Mouse (Mus musculus): ENCODE data around the gene Gabrq. TPM values are rescaled to one million over a fixed set of nuclear protein-coding genes. Genes with fewer than 3 reads are reported as not detected.

Gabrq gene
- 0.37 TPM in 2 replicates for polyA plus RNA-seq (2012; rRNA removed)

GRCm38 (mm10) chrX:72824776-72825588, at the start of gene Gabrq:
Gabrq (plus strand) TSS chrX:72825178.
- 38% methylated on average over 43 of the region's 43 CpGs for WGBS
- Histone ChIP-seq H3K4me1 (ENCODE audit: control insufficient read depth, insufficient read depth, low read length) (no peaks in the 10 kb centered on the region), H3K4me3 (replicated peaks; ENCODE audit: extremely low read depth, low read depth, low read length) (no peak within 1 kb of the TSS)
- peak; percentile 18 for DNase-seq
- no peak for TF ChIP-seq CTCF (IDR thresholded peaks at IDR 0.05; ENCODE audit: insufficient read depth, low read length)
- no peak for TF ChIP-seq POLR2A (IDR thresholded peaks at IDR 0.05; ENCODE audit: borderline replicate concordance, extremely low read depth, low read depth, low read length)

DNA sequence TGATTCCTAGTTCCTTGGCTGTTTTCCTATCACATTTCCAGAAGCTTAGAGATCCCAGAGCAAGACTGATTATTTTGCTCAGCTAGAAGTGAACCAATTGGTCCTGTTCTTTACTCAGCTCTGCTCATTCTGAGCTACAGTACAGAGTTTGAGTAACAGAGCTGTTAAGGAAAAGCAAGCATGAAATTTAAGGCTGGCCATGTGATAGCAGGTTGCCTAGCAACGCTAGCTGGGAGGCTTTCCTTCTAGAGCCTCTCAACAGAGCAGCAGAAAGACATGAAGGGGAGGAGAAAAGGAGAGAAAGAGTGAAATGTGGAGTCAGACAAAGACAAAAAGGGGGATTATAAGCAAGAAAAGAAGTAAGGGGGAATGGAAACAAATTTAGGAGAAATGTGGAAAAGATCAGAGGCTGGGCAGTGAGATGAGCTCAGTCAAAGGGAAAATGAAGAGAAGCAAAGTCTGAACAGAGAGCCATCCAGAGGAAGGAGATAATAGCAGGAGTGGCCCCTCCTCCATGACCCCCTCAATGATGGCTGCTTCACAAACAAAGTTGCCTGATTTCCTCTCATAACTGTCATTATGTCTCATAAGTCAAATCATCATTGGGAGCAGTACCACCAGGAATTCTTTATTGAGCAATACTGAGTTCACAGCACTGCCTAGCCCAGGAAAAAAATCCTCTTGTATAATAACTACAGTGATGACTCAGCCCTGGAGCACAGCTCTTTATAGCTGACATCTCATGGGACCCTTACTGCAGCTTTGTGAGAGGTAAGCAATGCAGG, 36.0 kb upstream of the Gabrq start:
- DNase-seq: no peak
- Histone ChIP-seq H3K4me1 (ENCODE audit: control insufficient read depth, insufficient read depth, low read length) (no peaks in the 10 kb centered on the region), H3K4me3 (replicated peaks; ENCODE audit: extremely low read depth, low read depth, low read length) (no peak overlapping the region)
- no peak for TF ChIP-seq CTCF (IDR thresholded peaks at IDR 0.05; ENCODE audit: insufficient read depth, low read length)
- no peak for TF ChIP-seq POLR2A (IDR thresholded peaks at IDR 0.05; ENCODE audit: borderline replicate concordance, extremely low read depth, low read depth, low read length)
- WGBS: 24% methylated on average over 1 of the region's 1 CpGs

DNA sequence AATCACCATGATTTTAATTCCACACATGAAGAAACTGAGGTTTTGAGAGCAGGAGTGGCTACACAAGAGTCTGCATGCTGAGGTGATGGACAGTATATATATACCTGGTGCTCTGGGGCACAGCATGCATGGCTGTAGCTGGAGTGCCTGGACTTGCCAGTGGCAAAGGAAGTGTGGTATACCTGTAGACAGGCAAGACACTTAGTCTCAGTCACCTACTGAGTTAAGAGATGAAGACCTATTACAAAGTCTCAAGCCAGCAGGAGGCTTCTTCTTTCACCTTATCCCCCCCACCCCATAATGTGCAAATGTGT, 35.5 kb upstream of the Gabrq start:
- DNase-seq: no peak
- TF ChIP-seq POLR2A (IDR thresholded peaks at IDR 0.05; ENCODE audit: borderline replicate concordance, extremely low read depth, low read depth, low read length) (no peak), CTCF (IDR thresholded peaks at IDR 0.05; ENCODE audit: insufficient read depth, low read length) (no peak)

DNA sequence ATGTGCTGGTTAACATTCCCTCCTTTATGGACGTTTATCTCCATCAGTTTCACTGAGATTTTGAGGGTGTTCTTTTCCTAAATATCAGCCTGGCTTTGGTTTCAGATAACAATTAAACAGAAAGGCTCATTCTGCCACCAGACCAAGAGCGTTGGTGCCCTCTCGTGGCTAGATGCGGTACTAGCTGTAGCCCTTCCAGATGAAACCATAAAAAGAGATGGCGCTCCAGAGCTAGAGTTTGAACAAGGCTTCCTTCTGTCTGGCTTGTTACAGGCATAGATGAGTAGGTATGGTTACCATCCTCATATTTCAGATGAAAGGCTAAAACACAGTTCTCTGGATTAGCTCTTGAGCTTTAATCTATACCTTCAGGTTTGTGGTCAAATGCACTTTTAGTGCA, 5.4 kb upstream of the Gabrq start:
- whole genome bisulfite sequencing: 4% methylated on average over 5 of the region's 5 CpGs
- Histone ChIP-seq H3K4me3 (replicated peaks; ENCODE audit: extremely low read depth, low read depth, low read length) (no peak overlapping the region), H3K4me1 (ENCODE audit: control insufficient read depth, insufficient read depth, low read length) (no peaks in the 10 kb centered on the region)
- DNase-seq: peak; percentile 65
- TF ChIP-seq CTCF (IDR thresholded peaks at IDR 0.05; ENCODE audit: insufficient read depth, low read length) (peak; percentile 85), POLR2A (IDR thresholded peaks at IDR 0.05; ENCODE audit: borderline replicate concordance, extremely low read depth, low read depth, low read length) (no peak)

More for the DNA sequence above, 35.5 kb upstream of the Gabrq start:
- H3K4me1 ChIP-seq (ENCODE audit: control insufficient read depth, insufficient read depth, low read length): no peaks in the 10 kb centered on the region
- no peak overlapping the region for H3K4me3 ChIP-seq (replicated peaks; ENCODE audit: extremely low read depth, low read depth, low read length)

GRCm38 (mm10) chrX:72823310-72823709, 1.7 kb upstream of the Gabrq start:
- 65% methylated on average over 2 of the region's 2 CpGs for WGBS

GRCm38 (mm10) chrX:72825589-72825905, 569 bp downstream of the Gabrq start:
- Histone ChIP-seq H3K4me1 (ENCODE audit: control insufficient read depth, insufficient read depth, low read length) (no peaks in the 10 kb centered on the region), H3K4me3 (replicated peaks; ENCODE audit: extremely low read depth, low read depth, low read length) (no peak overlapping the region)
- TF ChIP-seq POLR2A (IDR thresholded peaks at IDR 0.05; ENCODE audit: borderline replicate concordance, extremely low read depth, low read depth, low read length) (no peak), CTCF (IDR thresholded peaks at IDR 0.05; ENCODE audit: insufficient read depth, low read length) (no peak)
- 58% methylated on average over 7 of the region's 7 CpGs for WGBS
- no peak for DNase-seq

More at GRCm38 (mm10) chrX:72823310-72823709, 1.7 kb upstream of the Gabrq start:
- DNase-seq: no peak
- Histone ChIP-seq H3K4me1 (ENCODE audit: control insufficient read depth, insufficient read depth, low read length) (no peaks in the 10 kb centered on the region), H3K4me3 (replicated peaks; ENCODE audit: extremely low read depth, low read depth, low read length) (no peak overlapping the region)
- TF ChIP-seq CTCF (IDR thresholded peaks at IDR 0.05; ENCODE audit: insufficient read depth, low read length): no peak
- no peak for TF ChIP-seq POLR2A (IDR thresholded peaks at IDR 0.05; ENCODE audit: borderline replicate concordance, extremely low read depth, low read depth, low read length)

Other genes with a start within 250 kb of the Gabrq start
- 1.1 and 1.8 TPM in 2 replicates for gene Gabra3, start 168.3 kb upstream of the Gabrq start, polyA plus RNA-seq (2012; rRNA removed)
- 4.0 and 9.2 TPM in 2 replicates for gene Cetn2, start 93.2 kb downstream of the Gabrq start, polyA plus RNA-seq (2012; rRNA removed)
- 11.7 and 20.3 TPM in 2 replicates for gene Nsdhl, start 93.4 kb downstream of the Gabrq start, polyA plus RNA-seq (2012; rRNA removed)
- gene Zfp185, start 162.2 kb downstream of the Gabrq start, polyA plus RNA-seq (2012; rRNA removed): 2.9 and 5.6 TPM in 2 replicates
- gene Pnma5, start 211.9 kb downstream of the Gabrq start, polyA plus RNA-seq (2012; rRNA removed): not detected in 2 replicates
- gene Pnma3, start 239.6 kb downstream of the Gabrq start, polyA plus RNA-seq (2012; rRNA removed): not detected in 2 replicates

All from lung, adult 2 months (tissue).